Mouse (Mus musculus): ENCODE data around the gene Abcc4. TPM values are rescaled to one million over a fixed set of nuclear protein-coding genes. Genes with fewer than 3 reads are reported as not detected.

Gene Abcc4
- polyA plus RNA-seq, 1 experiment from 2014 or later = 2.8 TPM

GRCm38 (mm10) chr14:118473831-118474193, 232.2 kb downstream of the Abcc4 start:
- under 1% methylated on average over 37 of the region's 37 CpGs for WGBS
- H3K27me3 ChIP-seq (ENCODE audit: insufficient read depth, low read length) = peaks cover 22% of the 10 kb centered on the region
- H3K4me2 ChIP-seq = peak overlapping the region; percentile 76
- DNase-seq (peak; percentile 81), ATAC-seq (ENCODE audit: insufficient read depth) (peak; percentile 75)
- H3K36me3 ChIP-seq (ENCODE audit: insufficient read depth) = no peaks in the 10 kb centered on the region
- no peaks in the 10 kb centered on the region; the same call in 1 of the 2 replicates for H3K4me1 ChIP-seq (ENCODE audit: insufficient read depth)
- no peaks in the 10 kb centered on the region for H3K9me3 ChIP-seq (ENCODE audit: low read depth, low read length)
- peak overlapping the region; percentile 35 for H3K9ac ChIP-seq
- H3K4me3 ChIP-seq (ENCODE audit: low read depth, low read length) = peak overlapping the region; percentile 47
- no peak for TF ChIP-seq CTCF (IDR thresholded peaks at IDR 0.05; ENCODE audit: low read depth)
- peak overlapping the region; percentile 78 for H3K27ac ChIP-seq (ENCODE audit: low read depth)

DNA sequence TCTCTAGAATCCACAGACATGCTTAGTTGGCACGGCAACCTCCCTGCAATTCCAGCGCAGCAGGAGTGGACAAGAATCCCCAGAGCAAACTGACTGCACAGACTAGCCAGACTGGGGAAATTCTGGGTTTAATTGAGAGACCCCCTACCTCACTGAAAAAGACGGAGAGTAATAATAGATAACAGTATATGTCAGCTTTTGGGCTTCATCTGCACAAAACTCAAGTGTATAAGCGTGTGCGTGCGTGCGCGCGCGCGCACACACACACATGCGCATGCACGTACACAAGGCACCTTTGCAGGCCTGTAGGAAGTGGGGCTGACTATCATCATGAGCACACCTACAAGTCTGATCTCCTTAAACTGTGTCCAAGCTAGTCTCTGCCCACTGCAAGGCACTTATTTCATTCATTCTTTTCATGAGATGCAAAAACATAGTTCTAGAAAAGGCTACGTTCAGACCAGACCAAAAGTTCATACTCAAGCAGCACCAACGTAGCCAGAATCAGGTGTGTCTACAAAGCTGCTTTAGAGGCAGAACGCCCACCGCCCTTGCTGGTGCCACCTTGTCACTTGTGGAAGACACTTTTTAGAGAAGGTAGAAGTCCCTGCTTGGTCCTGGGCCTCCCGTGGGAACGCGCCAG, 232.7 kb downstream of the Abcc4 start:
- WGBS = 25% methylated on average over 20 of the region's 20 CpGs
- peak overlapping the region; percentile 76 for H3K4me2 ChIP-seq
- no peak for TF ChIP-seq CTCF (IDR thresholded peaks at IDR 0.05; ENCODE audit: low read depth)
- H3K4me1 ChIP-seq (ENCODE audit: insufficient read depth) = no peaks in the 10 kb centered on the region; the same call in 1 of the 2 replicates
- H3K36me3 ChIP-seq (ENCODE audit: insufficient read depth) = no peaks in the 10 kb centered on the region
- ATAC-seq (ENCODE audit: insufficient read depth) = peak; percentile 39; the same call in 1 of the 2 replicates
- peak overlapping the region; percentile 78 for H3K27ac ChIP-seq (ENCODE audit: low read depth)
- H3K9me3 ChIP-seq (ENCODE audit: low read depth, low read length) = no peaks in the 10 kb centered on the region
- H3K9ac ChIP-seq = peak overlapping the region; percentile 35
- H3K4me3 ChIP-seq (ENCODE audit: low read depth, low read length) = peak overlapping the region; percentile 47
- peak; percentile 53 for DNase-seq
- H3K27me3 ChIP-seq (ENCODE audit: insufficient read depth, low read length) = peaks cover 22% of the 10 kb centered on the region

DNA sequence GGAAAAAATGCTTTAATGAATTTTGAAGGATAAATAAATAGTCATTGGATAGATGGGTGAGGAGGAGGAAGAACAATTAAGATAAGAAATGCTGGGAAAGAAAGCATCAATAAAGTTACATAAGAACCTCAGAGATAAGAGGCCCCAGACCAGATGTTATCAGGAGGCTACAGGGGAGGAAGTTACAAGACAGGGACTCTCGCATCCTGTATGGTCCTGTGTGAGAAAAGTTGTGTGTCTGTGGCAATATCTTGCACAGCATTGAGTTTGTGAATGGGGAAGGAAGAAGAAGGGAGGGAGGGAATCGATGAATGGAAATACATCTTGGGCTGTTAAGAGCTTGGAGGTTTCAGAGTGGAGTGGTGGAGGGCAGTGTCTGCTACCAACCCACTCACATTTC, 240.7 kb downstream of the Abcc4 start:
- no peak for ATAC-seq (ENCODE audit: insufficient read depth)

GRCm38 (mm10) chr14:118464401-118464800, 241.6 kb downstream of the Abcc4 start:
- 81% methylated on average over 3 of the region's 3 CpGs for WGBS
- Histone ChIP-seq H3K4me2 (no peak overlapping the region), H3K36me3 (ENCODE audit: insufficient read depth) (no peaks in the 10 kb centered on the region), H3K27me3 (ENCODE audit: insufficient read depth, low read length) (no peaks in the 10 kb centered on the region), H3K27ac (ENCODE audit: low read depth) (no peak overlapping the region), H3K9me3 (ENCODE audit: low read depth, low read length) (no peaks in the 10 kb centered on the region), H3K9ac (no peak overlapping the region), H3K4me3 (ENCODE audit: low read depth, low read length) (no peak overlapping the region), H3K4me1 (ENCODE audit: insufficient read depth) (no peaks in the 10 kb centered on the region)
- ATAC-seq (ENCODE audit: insufficient read depth) = no peak
- no peak for TF ChIP-seq CTCF (IDR thresholded peaks at IDR 0.05; ENCODE audit: low read depth)
- DNase-seq = no peak

More for the DNA sequence above, 240.7 kb downstream of the Abcc4 start:
- no peaks in the 10 kb centered on the region for H3K4me1 ChIP-seq (ENCODE audit: insufficient read depth)
- TF ChIP-seq CTCF (IDR thresholded peaks at IDR 0.05; ENCODE audit: low read depth) = no peak
- H3K4me2 ChIP-seq = no peak overlapping the region
- no peaks in the 10 kb centered on the region for H3K9me3 ChIP-seq (ENCODE audit: low read depth, low read length)
- no peak overlapping the region for H3K9ac ChIP-seq
- H3K36me3 ChIP-seq (ENCODE audit: insufficient read depth) = no peaks in the 10 kb centered on the region
- H3K4me3 ChIP-seq (ENCODE audit: low read depth, low read length) = no peak overlapping the region
- H3K27ac ChIP-seq (ENCODE audit: low read depth) = no peak overlapping the region
- WGBS = 62% methylated on average over 2 of the region's 2 CpGs
- H3K27me3 ChIP-seq (ENCODE audit: insufficient read depth, low read length) = no peaks in the 10 kb centered on the region
- no peak for DNase-seq

DNA sequence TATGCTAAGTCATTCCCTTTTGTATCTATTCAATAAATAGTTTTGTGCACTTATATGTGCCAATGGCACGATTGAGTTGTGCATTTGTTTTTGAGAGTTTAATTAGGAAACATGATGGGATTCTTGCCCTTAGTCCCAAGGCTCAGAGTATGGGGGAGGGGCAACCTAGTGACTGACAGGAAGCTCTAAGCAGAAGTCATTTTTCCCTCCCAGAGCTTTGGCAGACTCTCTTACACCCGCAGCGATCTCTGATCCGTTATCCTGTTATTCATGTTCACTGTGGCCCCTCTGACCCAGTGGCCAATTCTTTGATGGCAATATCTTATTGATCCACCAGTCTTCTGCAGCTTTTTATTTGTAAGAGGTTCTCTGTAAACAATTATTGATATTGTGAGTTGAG, 253.4 kb downstream of the Abcc4 start:
- Histone ChIP-seq H3K27ac (ENCODE audit: low read depth) (no peak overlapping the region), H3K27me3 (ENCODE audit: insufficient read depth, low read length) (no peaks in the 10 kb centered on the region), H3K9me3 (ENCODE audit: low read depth, low read length) (no peaks in the 10 kb centered on the region), H3K4me1 (ENCODE audit: insufficient read depth) (no peaks in the 10 kb centered on the region), H3K36me3 (ENCODE audit: insufficient read depth) (no peaks in the 10 kb centered on the region), H3K4me2 (no peak overlapping the region), H3K9ac (no peak overlapping the region), H3K4me3 (ENCODE audit: low read depth, low read length) (no peak overlapping the region)
- WGBS = 61% methylated on average over 4 of the region's 4 CpGs
- no peak for DNase-seq
- no peak for TF ChIP-seq CTCF (IDR thresholded peaks at IDR 0.05; ENCODE audit: low read depth)
- ATAC-seq (ENCODE audit: insufficient read depth) = no peak

DNA sequence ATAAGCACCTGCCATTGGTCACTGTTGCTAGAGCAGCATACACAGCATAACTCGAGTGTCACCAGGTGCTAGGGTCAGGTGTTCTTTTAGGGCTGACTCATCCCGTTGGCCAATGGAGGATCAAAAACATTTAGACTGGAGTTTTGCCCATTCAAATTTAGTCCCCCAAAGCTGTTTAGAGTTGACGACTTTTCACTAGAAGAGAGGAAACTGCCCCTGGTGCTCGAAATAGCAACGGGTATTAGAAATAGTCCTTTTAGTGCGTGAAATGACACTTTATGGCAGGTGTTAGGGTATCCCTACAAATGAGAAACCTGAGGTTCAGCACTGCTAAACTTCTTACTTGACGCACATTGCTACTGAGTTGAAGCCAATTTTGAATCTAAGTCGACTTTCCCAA, 265.9 kb downstream of the Abcc4 start:
- TF ChIP-seq CTCF (IDR thresholded peaks at IDR 0.05; ENCODE audit: low read depth) = no peak
- no peaks in the 10 kb centered on the region for H3K9me3 ChIP-seq (ENCODE audit: low read depth, low read length)
- no peak overlapping the region for H3K27ac ChIP-seq (ENCODE audit: low read depth)
- ATAC-seq (ENCODE audit: insufficient read depth) (no peak), DNase-seq (no peak)
- no peaks in the 10 kb centered on the region for H3K4me1 ChIP-seq (ENCODE audit: insufficient read depth)
- no peak overlapping the region for H3K4me3 ChIP-seq (ENCODE audit: low read depth, low read length)
- H3K9ac ChIP-seq = no peak overlapping the region
- no peaks in the 10 kb centered on the region for H3K36me3 ChIP-seq (ENCODE audit: insufficient read depth)
- 73% methylated on average over 8 of the region's 8 CpGs for WGBS
- H3K4me2 ChIP-seq = no peak overlapping the region
- peaks cover 58% of the 10 kb centered on the region for H3K27me3 ChIP-seq (ENCODE audit: insufficient read depth, low read length)

- H3K4me3 ChIP-seq (ENCODE audit: low read depth, low read length) = peak overlapping the region; percentile 44
- TF ChIP-seq CTCF (IDR thresholded peaks at IDR 0.05; ENCODE audit: low read depth) = no peak
- WGBS = under 1% methylated on average over 36 of the region's 36 CpGs
- H3K4me1 ChIP-seq (ENCODE audit: insufficient read depth) = no peaks in the 10 kb centered on the region
- ATAC-seq (ENCODE audit: insufficient read depth) = peak; percentile 76
- peak; percentile 61 for DNase-seq
- peak overlapping the region; percentile 87 for H3K4me2 ChIP-seq
- no peak overlapping the region for H3K27ac ChIP-seq (ENCODE audit: low read depth)
- peaks cover 72% of the 10 kb centered on the region for H3K27me3 ChIP-seq (ENCODE audit: insufficient read depth, low read length)
- no peak overlapping the region; the same call in 1 of the 2 replicates for H3K9ac ChIP-seq
- H3K36me3 ChIP-seq (ENCODE audit: insufficient read depth) = no peaks in the 10 kb centered on the region
- no peaks in the 10 kb centered on the region for H3K9me3 ChIP-seq (ENCODE audit: low read depth, low read length)
Measured at GRCm38 (mm10) chr14:118437156-118437931, 268.7 kb downstream of the Abcc4 start.
